Mouse (Mus musculus) 3T3-L1 (cell line): ENCODE measurements around the gene Olfr521.
A peak's percentile ranks its signal among the peaks of the same experiment; 100 is the strongest.
"Not testable (repeated sequence)": the region's sequence is repeated elsewhere in the genome, so short reads cannot be mapped to it uniquely, and the experiment has no call there.

Experiments
- DNase-seq: peaks from one replicate; pipeline ENCODE4 v3.0.0-alpha.2; 2015; ENCODE audit warnings: low read depth, low spot score

Gene Olfr521

GRCm38 (mm10) chr7:99807043-99807442 is 43.7 kb downstream of the Olfr521 start:
- not testable (repeated sequence) for DNase-seq

GRCm38 (mm10) chr7:99810814-99811213 is 47.5 kb downstream of the Olfr521 start:
- no peak for DNase-seq

- DNase-seq = no peak
These were observed 48.4 kb downstream of the Olfr521 start for GRCm38 (mm10) chr7:99811661-99812060.

GRCm38 (mm10) chr7:99813394-99813793 is 50.1 kb downstream of the Olfr521 start:
- DNase-seq = peak; percentile 31

GRCm38 (mm10) chr7:99818181-99818725 is 54.9 kb downstream of the Olfr521 start:
- DNase-seq = not testable (repeated sequence)
